Mouse (Mus musculus): ENCODE results near the gene Mmp28. TPM values are rescaled to one million over a fixed set of nuclear protein-coding genes. Genes with fewer than 3 reads are reported as not detected.

Mmp28 gene
- 0.37 and 0.45 TPM in 2 replicates for polyA plus RNA-seq (2012; rRNA removed)

DNA sequence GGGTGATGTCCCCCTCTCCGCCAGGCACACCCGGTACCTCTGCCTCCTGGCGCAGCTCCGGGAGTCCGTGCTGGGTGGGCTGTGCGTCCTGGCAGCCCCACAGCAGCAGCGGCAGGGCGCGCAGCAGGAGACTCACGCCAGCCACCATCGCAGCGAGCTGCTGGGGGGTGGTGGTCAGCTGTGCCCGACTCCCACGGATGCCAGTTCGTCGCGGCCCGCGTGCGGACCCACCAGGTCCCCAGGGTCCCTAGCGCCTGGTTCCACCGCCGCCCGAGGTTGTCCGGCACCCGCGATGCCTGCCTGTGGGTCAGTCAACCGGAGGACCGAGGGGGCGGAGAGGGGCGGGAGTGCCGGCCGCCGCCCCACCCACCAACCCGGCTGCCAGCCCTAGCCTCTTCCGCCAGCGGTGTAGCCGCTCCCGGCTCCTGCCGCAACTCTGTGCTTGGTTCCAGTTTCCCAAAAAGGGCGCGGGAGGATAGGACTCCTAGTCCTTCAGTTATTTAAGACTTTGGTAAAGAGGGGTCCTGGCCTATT, at the start of gene Mmp28:
Gene Mmp28, minus strand, starts transcription at position 361 of the 534 bp plus-strand sequence.

DNA sequence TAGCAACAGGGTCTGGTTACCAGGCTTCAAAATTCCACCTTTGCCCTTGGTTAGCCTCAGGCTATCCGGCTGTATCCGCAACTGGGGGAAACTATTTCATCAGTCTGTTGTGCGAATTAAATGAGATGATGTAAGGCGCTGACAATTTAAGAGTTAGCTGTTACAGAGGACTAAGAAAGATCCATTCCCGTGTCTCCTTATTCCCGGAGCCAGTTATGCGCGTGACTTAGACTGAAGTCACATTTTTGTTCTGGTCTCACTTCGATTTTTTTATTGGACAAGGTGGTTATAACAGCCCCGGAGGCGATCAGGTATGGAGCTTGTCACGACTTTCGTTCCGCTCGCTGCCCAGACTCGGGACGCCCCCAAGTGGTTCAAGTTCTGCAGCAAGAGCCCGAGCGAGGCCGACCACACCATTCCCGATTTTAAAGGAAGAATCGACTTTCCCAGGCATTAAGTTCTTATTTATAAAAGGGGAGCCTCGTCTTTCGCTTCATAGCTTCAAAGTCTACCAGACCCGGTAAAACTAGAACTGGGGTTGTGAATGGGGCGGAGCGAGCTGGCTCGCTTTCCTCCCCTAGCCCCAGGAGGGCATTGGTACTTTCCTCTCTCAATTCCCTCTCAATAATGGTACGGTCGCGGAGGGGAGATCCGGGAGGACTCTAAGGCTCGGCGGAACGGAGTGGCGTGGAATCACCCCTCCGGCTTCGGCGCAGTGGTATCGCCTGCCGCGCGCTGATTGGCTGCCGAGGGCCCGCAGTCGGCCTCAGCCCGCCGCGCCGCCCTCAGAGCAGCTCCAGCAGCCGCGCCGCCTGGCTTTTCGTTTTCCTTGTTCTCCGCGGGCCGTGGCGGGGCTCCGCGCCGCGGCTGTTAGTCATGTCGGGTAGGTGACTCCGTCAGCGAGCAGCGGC, 9.7 kb upstream of the Mmp28 start, which contains the start of gene Taf15:
Gene Taf15, plus strand, starts transcription at position 763 of the 911 bp plus-strand sequence.

DNA sequence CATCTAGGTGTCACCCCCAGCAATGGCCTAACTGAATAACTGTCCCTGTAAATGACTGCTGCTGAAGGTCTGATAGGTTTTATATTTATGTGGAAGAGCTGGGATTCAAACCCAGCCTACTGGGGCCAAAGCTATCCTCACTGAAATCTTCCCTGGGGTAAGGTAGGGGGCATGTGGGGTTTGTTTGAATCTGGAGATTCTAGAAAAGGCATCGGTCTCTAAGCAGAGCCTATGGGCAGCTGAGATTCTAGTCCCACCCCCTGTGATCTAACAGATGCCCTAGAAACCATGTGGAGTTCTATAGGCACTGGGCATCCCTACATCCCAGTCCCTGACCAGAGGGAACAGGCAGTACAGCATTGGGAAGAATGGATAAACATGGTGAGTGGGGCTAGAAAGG, 25.5 kb downstream of the Mmp28 start, which contains the start of gene 1700020L24Rik:
Gene 1700020L24Rik, plus strand, starts transcription at position 301 of the 400 bp plus-strand sequence.

DNA sequence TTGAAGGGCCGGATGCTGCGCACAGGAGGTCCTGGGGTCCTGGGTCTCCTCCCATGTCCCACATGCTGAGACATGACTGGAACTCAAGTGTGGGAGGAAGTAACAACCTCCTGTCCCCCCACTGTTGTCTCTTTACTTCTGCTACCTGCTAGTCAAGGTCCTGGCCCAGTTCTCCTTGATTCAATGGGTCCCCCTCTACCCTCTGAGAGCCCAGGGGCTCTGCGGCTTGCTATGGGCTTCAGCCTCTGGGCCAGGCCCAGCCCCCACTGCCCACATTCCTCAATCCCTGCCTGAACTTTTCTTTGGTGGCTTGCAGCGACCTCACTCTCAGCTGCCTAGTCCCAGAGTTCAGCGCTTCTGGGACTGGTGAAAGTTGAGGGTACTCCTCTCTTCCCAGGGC, 33.5 kb downstream of the Mmp28 start, which contains the start of gene Gas2l2:
Gene Gas2l2, minus strand, starts transcription at position 101 of the 400 bp plus-strand sequence.

DNA sequence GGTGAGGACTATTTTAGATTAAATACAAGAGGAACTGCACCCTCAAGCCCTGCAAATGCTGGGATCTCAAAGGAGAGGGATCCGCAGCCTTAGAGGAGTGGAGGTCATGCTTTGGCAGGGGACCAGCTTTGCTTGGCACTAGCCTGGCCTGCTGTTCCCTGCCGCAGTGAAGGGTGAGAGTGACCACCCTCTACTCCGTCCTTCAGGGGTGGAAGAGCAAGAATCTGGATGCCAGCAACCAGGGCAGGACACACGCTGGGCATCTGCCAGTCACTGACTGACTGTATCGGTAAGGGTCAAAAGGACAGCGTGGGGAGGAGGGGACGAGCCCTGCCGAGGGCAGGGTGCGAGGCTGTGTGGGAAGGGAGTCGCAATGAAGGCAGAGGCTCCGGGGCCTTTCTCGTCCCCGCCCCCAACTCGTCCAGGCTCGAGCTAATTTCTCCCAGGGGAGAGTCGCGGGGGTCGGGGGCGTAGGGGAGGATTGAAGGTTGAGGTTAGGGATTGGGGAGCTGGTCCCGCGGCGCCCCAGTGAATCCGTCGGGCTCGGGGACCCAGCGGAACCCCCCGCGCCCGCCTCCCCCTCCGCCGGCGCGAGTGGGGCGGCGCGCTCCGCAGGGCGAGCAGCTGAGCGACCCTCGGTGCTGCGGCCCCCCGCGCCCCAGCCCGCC, 53.6 kb downstream of the Mmp28 start, which contains the start of gene Rasl10b:
Gene Rasl10b, plus strand, starts transcription at position 51 of the 668 bp plus-strand sequence.

Other genes with a start within 250 kb of the Mmp28 start
- 10.2 and 11.4 TPM in 2 replicates for gene Slfn14, start 176.3 kb downstream of the Mmp28 start, polyA plus RNA-seq (2012; rRNA removed)
- 10.6 and 11.5 TPM in 2 replicates for gene Ap2b1, start 164.0 kb downstream of the Mmp28 start, polyA plus RNA-seq (2012; rRNA removed)
- 4.5 and 4.9 TPM in 2 replicates for gene Pex12, start 160.5 kb downstream of the Mmp28 start, polyA plus RNA-seq (2012; rRNA removed)
- 0.05 and 0.07 TPM in 2 replicates for gene Rasl10b, start 53.9 kb downstream of the Mmp28 start, polyA plus RNA-seq (2012; rRNA removed)
- gene Gas2l2, start 33.6 kb downstream of the Mmp28 start, polyA plus RNA-seq (2012; rRNA removed): 0.01 TPM in 1 of 2 replicates, not detected in the other
- 5.3 and 7.1 TPM in 2 replicates for gene 1700020L24Rik, start 25.4 kb downstream of the Mmp28 start, polyA plus RNA-seq (2012; rRNA removed)
- 24.8 and 30.1 TPM in 2 replicates for gene Taf15, start 10.0 kb upstream of the Mmp28 start, polyA plus RNA-seq (2012; rRNA removed)
- gene Heatr9, start 59.1 kb upstream of the Mmp28 start, polyA plus RNA-seq (2012; rRNA removed): 0.01 TPM in 1 of 2 replicates, not detected in the other
- gene Ccl5, start 67.4 kb upstream of the Mmp28 start, polyA plus RNA-seq (2012; rRNA removed): 3.7 and 6.4 TPM in 2 replicates
- 36.2 and 38.4 TPM in 2 replicates for gene Ccl9, start 115.6 kb upstream of the Mmp28 start, polyA plus RNA-seq (2012; rRNA removed)
- 7.1 and 7.7 TPM in 2 replicates for gene Ccl6, start 130.0 kb upstream of the Mmp28 start, polyA plus RNA-seq (2012; rRNA removed)
- gene Rpl9-ps1, start 182.6 kb upstream of the Mmp28 start, polyA plus RNA-seq (2012; rRNA removed): not detected in 2 replicates
- gene Ccl3, start 186.3 kb upstream of the Mmp28 start, polyA plus RNA-seq (2012; rRNA removed): 0.90 and 1.7 TPM in 2 replicates
- 0.91 and 1.3 TPM in 2 replicates for gene Ccl4, start 199.5 kb upstream of the Mmp28 start, polyA plus RNA-seq (2012; rRNA removed)
- 12.9 and 14.2 TPM in 2 replicates for gene Wfdc17, start 240.9 kb upstream of the Mmp28 start, polyA plus RNA-seq (2012; rRNA removed)
- gene Wfdc18, start 245.9 kb upstream of the Mmp28 start, polyA plus RNA-seq (2012; rRNA removed): not detected in 2 replicates